Mouse (Mus musculus) right cerebral cortex, postnatal 36 days (tissue): Measurements from ENCODE around the gene Ccdc155.
"Not testable (repeated sequence)": the region's sequence is repeated elsewhere in the genome, so short reads cannot be mapped to it uniquely, and the experiment has no call there.

ENCODE experiments used
- DNase-seq, 2 experiments: peaks; one replicate each; pipeline ENCODE4 v3.0.0; 2022; ENCODE audit warnings: low spot score in 2 of 2, mixed read lengths in 1 of 2

Gene Ccdc155

DNA sequence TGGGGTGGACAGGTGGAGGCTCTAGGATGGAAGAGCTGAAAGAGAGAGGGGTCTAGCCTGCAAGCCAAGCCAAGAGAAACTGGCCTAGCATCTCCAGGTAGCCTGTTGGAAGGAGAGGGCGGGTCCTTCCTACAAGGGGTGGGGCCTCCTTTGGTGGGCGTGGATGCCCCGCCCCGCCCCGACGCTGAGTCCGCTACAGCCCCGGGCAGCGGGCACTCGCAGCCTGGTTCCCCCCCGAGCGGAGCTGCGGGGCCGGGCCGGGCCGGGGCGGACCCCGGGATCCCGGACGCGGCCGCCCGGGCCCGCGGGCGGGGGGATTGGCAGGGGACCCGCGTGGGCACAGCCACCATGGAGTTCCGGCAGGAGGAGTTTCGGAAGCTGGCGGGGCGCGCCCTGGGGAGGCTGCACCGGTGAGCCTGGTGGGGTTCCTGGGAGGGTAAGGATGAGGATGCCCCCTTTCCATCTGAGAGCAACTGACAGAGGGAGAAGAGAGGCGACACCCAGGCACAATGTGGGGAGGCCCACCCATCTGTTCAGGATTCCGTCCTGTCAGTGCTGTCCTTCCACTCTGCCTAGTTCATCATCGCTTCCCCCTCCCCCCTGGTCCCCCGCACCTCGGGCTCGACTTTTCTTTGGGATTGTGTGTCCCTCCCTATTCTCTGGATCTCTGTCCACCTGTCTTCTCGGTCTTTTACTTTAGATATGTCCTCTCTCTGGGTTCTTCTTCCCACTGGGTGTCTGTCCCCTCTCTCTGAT, 40.8 kb downstream of the Ccdc155 start, which contains the start of gene Slc17a7:
TSS of gene Slc17a7 (plus strand) at position 215 of the 756 bp plus-strand sequence.
- DNase-seq, result peak in 1 of 2 experiments; percentile 60

DNA sequence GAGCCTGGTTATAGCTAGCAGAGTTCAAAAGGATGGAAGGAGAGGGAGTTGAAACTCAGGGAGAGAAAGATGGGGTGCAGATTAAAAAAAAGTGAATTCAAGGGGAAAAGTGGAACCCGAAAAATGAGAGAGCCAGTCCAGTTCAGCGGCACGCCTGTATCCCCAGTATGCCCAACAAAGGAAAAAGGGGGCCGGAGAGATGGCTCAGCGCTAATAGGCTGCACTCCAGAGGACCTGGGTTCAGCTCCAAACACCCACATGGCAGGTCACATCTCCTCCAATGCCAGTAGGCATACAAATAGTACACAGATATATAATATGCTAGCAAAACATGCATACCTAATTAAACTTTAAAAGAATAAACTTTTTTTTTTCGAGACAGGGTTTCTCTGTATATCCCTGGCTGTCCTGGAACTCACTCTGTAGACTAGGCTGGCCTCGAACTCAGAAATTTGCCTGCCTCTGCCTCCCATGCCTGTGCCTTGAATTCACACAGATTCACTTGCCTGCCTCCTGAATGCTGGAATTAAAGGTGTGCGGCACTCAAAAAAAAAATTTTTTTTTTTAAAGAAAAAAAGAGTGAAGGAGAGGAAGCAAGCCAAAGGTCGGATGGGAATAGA, 41.6 kb downstream of the Ccdc155 start:
- DNase-seq, result no peak

DNA sequence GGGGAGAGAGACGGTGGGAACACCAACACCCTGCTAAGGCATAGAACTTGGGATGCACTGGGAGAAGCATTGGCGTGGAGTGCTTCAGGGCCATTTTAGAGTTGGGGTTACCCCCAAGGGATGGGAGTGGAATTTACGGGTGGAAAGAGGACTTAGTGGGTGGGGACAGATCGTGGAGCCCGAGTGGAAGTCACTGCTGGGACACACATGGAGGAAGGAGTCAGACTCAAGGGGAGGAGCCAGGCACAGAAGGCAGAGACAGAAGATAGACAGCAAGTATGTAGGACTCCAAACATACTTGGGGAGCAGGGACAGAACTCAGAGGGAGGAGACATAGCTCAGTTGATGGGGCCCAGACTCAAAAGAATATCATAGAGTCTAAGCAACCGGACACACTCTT, 42.1 kb downstream of the Ccdc155 start:
- DNase-seq, result no peak

DNA sequence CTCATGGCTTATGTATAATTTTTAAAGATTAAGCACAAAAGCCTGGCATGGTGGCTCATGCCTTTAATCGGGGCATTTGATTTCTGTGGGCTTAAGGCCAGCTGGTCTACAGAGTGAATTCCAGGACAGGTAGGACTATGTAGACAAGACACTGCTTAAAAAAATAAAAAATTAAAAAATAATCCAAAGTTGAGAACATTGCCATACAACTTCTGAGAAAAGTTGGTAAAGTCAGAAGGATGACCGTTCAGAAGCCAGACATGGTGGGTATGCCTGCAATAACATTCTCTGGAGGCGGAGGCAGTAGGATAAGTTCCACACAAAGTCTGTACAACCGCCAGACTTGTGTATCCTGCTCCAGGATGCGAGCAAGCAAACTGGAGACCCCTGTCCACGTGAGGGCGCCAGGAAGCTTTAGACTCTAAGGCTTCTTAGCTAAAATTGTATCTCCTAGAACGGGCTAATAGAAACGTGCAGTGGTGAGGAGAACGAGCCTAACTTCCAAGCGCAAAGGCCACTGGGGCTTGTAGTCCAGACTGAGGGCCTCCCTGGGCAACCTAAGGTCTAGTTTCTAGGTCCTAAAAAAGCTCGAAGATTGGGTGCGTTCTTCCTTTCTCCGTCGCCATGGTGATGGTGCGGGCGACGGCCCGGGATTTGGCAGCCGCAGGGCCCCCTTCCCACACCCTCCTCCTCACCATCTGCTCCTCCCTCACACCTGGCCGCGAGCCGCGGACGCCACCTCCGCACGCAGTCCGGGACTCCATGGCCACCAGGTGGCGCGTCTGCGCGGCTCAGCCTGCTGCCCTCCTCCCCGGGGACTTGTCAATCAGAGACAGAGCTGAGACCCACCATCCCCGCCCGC, 42.8 kb downstream of the Ccdc155 start:
- DNase-seq, result peak; percentile 90 to 93

DNA sequence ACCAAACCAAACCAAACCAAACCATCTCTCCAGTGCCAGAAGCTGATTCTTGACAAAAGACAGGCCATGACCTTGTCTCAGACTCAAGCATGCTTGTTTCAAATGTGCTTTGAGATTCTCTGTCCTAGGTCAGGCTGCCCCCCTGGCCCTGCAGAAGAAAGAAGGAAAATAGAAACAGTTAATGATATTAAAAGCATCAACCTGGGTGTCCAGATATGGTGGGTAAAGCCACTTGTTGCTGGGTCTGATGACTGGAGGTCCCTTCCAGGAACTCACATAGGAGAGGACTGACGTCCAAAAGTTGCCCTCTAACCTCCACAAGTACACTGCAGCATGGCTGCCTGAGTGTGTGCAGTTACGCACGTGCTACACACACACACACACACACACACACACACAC, 43.8 kb downstream of the Ccdc155 start:
- DNase-seq, result no peak

DNA sequence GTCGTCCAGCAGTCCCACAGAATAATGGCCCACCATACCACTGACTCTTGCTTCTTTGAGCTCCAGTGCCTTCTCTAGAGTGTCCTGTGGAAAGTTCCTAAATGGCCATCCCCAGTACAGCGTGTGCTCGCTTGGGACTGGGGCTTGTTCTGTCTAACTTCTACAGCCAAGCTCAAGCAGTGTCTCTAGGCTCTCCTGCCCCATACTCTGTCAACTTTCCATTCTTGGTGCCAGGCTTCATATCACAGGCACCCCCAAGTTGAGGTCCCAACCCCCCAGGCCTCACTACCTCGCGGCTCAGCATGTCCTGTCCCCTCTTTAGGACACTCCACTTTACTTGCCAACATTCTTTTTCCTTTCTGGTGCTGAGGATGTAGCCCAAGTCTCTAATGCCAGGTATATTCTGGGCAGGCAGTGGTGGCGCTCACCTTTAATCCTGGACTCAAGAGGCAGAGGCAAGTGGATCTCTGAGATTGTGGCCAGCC, 44.3 kb downstream of the Ccdc155 start:
- no peak for DNase-seq

DNA sequence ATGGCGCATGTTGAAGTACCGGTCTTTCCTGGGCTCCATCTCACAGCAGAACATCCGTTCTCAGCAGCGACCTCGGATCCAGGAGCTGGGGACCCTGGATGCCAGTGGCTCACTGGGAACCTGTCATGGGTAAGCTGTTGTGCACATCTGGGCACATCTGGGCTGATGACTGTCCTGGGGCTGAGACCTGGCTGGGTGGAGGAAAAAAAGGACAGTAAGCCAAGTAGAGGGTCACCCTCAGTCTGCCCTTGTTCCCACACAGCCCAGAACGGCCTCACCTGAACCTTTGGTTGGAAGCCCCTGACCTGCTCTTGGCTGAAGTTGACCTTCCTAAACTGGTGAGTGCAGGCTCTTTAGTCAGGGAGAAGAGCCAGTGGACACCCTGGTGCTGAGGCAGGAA, 45.7 kb downstream of the Ccdc155 start:
- no peak for DNase-seq

DNA sequence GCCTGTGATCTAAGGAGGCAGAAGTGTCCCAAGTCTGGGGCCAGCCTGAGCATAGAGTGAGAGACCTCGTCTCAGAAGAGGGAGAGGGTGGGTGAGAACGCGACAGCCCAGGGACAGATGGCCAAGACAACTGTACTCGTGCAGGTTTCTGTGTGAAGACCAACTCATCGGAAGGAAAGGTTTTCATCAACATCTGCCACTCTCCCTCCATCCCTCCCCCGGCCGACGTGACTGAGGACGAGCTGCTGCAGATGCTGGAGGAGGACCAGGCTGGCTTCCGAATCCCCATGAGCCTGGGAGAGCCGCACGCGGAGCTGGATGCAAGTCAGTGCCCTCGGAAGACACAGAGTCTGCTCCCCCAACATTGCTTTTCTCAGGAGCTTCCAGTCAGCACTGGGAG, 47.2 kb downstream of the Ccdc155 start:
- peak; percentile 53 to 63 for DNase-seq

DNA sequence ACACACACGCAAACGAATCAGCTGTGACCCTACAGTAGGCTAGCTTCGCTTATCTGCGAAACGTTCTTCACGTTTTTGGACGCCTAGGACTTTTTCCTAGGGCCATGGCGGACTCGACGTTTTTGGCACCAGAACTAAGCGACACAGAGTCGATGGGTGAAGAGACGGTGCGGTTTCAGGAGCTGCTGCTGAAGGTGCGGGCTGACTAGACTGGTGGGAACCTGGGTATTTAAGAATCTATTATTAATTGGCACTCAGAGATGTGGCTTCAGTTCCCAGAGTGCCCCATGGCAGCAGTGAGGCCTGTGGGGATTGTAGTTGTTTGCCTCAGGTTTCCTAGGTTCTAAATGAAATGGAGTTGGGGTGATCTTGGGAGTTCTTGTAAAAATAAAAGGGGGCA, 48.5 kb downstream of the Ccdc155 start:
- no peak for DNase-seq

DNA sequence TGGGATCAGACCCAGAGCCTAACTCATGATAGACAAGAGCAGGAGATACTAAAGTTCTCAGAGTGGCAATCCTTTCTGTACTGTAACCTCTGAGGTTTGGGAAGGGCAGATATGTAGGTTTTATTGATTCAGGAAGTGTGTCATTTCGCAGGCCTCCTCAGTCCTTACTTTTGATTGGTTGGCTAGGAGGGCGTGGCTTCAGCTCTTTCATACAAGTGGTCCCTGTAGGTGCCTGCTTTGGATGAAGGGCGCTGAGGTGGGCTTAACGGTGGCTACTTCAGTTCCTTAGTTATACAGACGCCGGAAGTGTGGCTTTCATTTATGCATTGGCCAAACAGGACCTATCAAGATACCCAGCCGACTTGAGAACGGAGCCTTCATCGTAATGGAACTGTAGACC, 49.1 kb downstream of the Ccdc155 start:
- no peak for DNase-seq

DNA sequence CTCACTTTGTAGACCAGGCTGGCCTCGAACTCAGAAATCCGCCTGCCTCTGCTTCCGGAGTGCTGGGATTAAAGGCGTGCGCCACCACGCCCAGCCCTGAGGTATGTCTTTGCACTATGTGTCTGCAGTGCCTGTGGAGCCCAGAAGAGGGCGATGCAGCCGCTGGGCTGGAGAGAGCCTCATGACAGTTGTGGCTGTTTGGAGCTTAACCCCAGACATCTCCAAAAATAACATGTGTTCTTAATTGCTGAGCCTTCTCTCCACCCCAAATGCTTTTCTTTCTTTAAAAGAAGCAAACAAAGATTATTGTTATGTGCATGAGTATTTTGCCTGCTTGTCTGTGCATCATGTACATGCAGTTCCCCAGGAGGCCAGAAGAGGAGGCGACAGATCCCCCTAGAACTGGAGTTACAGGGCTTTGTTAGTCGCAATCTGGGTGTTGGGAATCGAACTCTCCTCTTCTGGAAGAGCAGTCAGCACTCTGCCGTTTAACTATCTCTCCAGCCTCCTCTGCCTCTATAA, 49.6 kb downstream of the Ccdc155 start:
- peak in 1 of 2 experiments; percentile 31 for DNase-seq

DNA sequence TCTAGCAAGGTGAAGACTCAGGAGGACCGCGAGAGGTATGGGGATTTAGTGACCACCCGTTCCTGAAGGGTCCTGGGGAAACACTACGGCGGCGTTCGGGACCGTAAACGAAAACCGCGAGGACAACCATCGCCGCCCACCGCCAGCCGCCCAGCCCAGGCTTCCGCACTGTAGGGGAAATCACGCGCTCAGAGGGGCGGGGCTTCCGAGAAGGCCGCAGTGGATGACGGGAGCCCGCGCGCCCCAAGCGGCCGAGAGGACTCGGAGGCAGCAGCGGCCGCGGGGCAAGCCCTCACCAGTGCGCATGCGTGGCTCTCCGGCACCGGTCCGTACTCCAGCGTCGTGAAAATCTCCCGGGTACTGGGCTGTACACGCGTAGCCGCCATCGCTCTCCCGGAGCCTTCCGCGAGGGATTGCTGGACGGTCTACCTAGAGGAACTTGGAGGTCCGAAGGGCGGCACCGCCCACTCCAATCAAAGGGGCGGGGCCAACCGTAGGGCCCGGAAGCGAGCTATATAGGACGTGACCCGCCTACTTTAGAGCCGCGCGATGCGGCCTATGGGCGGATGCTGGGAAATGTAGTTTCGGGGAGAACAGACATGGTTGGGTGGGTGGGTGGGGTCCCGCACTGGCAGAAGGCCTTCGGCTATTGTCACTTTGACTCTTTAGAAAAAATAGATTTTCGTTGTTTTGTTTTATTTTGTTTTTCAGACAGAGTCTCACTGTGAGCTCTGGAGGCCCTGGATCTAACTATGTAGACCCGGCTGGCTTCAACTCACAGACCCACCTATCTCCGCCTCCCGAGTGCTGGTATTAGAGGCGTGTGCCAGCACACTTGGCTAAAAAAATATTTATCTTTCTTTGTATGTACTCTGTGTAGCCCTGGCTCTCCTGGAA, 50.3 kb downstream of the Ccdc155 start, which contains the start of the genes Pih1d1 and Aldh16a1:
TSS of gene Pih1d1 (plus strand) at position 208 of the 897 bp plus-strand sequence.
TSS of gene Aldh16a1 (minus strand) at position 489 of the 897 bp plus-strand sequence.
- peak; percentile 95 to 96 for DNase-seq

DNA sequence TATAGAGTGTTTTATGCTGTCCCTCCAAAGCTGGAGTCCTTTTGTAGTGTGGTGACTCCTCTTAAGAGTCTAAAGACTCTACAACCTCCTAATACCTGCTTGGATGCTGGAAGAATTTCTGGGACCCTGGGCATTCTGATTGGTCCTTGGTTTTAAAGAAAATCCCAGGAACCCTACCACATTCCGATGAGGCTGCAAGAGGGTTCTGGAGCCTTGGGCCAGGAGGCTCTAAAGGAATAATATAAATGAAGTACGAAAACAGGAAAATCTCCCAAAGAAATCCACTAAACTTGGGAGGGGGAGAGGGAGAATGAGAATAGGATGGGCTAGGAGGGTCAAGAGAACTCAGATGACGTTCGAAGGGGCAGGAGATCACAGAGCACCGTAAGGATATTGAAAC, 51.1 kb downstream of the Ccdc155 start:
- DNase-seq, result no peak

DNA sequence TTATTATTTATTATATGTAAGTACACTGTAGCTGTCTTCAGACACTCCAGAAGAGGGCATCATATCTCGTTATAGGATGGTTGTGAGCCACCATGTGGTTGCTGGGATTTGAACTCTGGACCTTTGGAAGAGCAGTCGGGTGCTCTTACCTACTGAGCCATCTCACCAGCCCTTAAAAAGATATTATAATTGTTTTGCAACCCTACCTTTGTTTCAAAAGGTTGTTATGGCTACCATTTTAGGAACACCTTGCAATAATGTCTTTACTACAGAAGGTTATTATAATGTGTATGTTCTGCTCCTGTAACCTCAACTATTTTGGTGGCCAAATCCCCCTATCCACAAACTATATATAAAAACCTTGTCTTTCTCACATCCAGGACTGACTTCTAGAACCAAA, 51.6 kb downstream of the Ccdc155 start:
- DNase-seq, result not testable (repeated sequence)

DNA sequence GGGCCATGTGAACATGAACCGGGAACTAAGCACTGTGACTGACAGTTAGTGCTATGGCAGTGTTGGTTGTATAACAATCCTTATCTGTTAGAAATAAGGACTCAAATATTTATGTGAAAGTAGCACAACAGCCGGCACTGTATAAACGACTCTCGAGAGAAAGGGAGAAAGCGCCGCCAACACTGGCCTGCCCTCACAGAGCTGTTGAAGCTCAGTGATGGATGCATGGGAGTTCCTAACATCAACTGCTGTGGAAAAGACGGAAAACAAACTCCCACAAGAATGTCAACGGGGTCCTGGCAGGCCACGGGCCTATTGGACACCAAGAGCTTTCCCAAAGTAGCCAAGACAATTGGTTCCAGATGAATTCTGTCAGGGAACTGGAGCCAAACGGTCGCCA, 53.4 kb downstream of the Ccdc155 start:
- no peak for DNase-seq

DNA sequence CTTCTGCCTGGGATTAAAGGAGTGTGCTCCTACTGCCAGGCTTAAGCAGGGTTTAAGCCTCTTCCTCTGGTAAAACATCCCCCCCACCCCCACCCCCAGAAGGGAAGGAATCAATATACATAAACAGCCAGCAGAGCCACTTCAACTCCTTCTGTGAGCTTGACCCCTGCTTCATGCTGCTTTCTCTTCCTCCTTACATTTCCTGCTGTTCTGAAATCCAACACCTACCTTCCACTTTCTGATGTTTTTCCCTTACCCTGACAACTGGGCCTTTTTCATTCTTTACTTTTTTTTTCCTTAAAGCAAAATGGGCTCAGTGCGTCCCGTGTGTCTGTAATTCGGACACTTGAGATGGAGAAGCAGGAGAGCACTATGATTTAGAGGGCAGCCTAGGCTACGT, 54.4 kb downstream of the Ccdc155 start:
- DNase-seq, result no peak

DNA sequence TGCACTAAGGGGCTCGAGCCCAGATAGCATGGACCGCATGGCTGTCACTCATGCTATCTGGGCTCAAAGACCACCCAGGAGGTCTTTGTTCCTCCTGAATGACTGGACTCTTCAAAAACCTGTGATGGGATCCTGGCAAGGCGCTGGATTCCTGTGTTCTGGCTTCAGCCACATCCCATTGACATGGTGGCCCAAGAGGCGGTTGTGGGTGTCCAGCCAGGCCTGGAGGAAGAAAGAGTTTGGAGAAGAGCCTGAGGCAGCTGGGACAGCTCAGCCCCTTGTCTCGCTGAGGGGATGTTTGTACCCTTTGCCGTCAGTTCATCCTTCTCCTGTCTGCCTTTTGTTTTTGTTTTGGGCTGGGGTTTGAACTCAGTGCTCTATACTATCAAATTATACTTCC, 55.1 kb downstream of the Ccdc155 start:
- DNase-seq, result no peak

DNA sequence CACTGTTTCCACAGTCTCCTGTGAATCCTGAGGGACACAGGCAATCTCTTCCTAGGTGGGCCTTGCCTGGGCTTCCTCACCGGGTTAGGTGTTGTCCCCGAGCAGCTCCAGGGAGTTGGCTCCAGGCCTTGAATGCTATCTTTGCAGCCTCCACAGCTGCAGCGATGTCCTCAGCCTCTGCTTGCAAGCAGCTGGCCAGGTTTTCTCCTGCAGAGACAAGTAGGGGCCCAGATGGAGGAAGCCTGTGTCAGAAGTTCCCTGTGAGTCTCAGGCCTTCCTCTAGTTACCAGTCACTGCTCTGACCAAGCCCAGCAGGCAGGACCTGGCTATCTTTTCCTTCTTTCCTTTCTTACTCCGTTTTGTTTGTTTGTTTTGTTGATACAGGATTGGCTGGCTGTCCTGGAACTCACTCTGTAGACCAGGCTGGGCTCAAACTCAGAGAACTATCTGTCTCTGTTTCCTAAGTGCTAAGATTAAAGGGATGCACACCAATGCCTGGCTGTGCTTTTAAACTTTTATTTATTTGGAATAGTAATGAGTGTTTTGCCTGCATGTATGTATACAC, 56.1 kb downstream of the Ccdc155 start:
- DNase-seq, result no peak

DNA sequence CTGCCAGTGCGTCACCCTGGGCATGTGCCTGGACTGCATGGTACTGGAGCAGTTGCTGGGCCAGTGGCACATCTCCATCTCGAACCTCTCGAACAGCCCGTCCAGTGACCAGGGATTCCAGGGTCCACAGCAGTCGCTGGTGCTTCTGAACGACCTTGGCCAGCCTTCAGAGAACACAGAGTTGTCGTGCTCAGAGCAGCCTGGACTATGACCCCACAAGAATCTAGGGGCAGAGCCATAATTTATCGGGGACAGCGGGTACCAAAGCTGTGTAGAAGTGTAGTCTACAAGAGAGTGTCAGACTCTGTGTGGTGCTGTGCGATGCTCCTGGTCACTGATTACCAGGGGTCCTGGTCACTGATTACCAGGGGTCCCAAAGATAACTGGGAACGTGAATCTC, 56.8 kb downstream of the Ccdc155 start:
- no peak for DNase-seq

DNA sequence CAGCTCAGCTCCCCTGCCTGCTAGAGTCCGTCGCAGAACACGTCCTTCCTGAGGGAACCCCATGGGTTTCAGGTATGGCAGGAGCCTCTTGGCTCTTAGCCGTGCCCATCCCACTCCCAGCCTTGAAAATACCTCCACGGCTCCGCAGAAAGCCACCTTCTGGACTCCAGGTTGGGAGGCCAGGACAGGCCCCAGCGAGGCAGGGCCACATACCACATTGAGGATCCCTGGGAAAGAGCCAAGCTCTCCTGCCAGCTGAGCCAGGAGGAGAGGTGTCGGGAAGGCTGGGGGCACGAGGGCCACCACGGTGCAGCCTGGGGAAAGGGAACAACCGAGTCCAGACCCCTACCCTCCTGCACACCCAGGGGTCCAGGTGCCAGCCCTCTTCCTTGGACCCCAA, 57.4 kb downstream of the Ccdc155 start:
- no peak for DNase-seq

DNA sequence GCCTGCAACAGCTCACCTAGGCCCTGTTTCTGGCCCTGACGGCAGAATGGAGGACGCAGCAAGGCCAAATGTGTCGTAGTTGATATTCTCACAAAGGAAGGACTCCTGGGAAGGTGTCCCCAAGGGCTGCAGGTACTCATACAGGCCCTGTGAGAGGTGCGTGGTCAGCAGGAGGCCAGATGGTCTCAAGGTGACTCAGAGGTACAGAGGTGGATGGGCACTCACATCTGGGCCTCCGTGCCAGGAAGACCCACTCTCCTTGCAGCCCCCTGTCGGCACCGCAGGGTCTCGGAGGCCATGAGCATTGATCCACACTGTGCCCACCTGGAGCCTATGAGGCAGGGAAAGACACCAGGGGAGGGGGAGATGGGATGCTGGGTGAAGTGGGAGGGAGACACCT, 59.2 kb downstream of the Ccdc155 start:
- no peak for DNase-seq
